14 mouse cellular contexts compared by ENCODE assay signal in the genomic region with DNA sequence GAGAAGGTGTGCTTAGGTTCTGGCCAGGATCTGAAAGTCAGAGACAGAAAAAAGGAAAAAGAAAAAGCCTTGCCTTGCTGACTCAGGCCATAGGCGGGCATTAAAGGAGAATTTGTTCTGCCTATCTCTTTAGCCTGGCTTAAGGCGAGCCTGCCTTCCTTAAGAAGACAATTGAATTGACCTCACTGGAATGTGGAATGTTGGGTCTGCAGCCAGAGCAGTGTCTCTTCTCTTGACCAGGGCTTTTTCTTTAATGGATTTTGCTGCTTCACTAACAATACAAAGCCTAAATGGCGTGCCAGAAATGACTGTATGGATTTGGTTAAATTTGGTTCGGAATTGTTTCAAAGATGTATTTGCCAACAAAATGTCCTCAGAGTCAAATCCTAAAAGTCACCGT. TPM values are rescaled to one million over a fixed set of nuclear protein-coding genes. Genes with fewer than 3 reads are reported as not detected.
DNase-seq lines count a peak whose midpoint lies in the region; ATAC-seq and TF ChIP-seq lines count a peak whose summit lies in the region.
"Had no signal": no experiment of that assay in that cellular context is flagged by ENCODE, and none has a peak within 500 bp of the region (broad histone marks: within the 10 kb centered on the region; RNA-seq: fewer than 3 reads in every experiment).

No protein-coding gene starts in this region.

- DNase-seq in heart, embryonic 10.5 days (ENCODE audit: low spot score): no peak
- no peak for DNase-seq in heart, adult 9 months (ENCODE audit: low spot score in 2 of 2)
- DNase-seq in lung, adult 2 months: no peak
- peak; percentile 23 for DNase-seq in embryonic facial prominence, embryonic 10.5 days (ENCODE audit: low spot score)
- no peak for DNase-seq in spleen, postnatal 4 days (ENCODE audit: low spot score in 2 of 2)
- DNase-seq: B cell, adult 2 months; cerebellum, adult 9-11 months had no signal

- no peaks in the 10 kb centered on the region for H3K27me3 ChIP-seq in heart, embryonic 10.5 days (ENCODE audit: insufficient read depth, poor library complexity, severe bottlenecking)
- no peaks in the 10 kb centered on the region for H3K27me3 ChIP-seq in lung, embryonic 16.5 days (ENCODE audit: control insufficient read depth, insufficient read depth, low read depth, low read length)
- no peaks in the 10 kb centered on the region for H3K27me3 ChIP-seq in embryonic facial prominence, embryonic 10.5 days (replicated peaks; ENCODE audit: low read depth, poor library complexity, severe bottlenecking)
- no peaks in the 10 kb centered on the region for H3K27me3 ChIP-seq in myocyte (ENCODE audit: control insufficient read depth, insufficient read depth, insufficient read length)
- H3K27me3 ChIP-seq: limb, embryonic 13.5 days had no signal

- H3K4me2 ChIP-seq in lung, embryonic 16.5 days (ENCODE audit: low read depth, low read length): no peak overlapping the region
- H3K4me2 ChIP-seq in myocyte (ENCODE audit: low read depth): peak overlapping the region; percentile 41

- no peak for TF ChIP-seq CTCF in lung, adult 2 months (IDR thresholded peaks at IDR 0.05; ENCODE audit: insufficient read depth, low read length)

- peaks cover 43% of the 10 kb centered on the region for H3K4me1 ChIP-seq in heart, embryonic 10.5 days
- peaks cover 24% of the 10 kb centered on the region for H3K4me1 ChIP-seq in lung, embryonic 16.5 days (replicated peaks; ENCODE audit: control insufficient read depth, insufficient read depth, low read length)
- peaks cover 9% of the 10 kb centered on the region for H3K4me1 ChIP-seq in lung, adult 2 months (ENCODE audit: control insufficient read depth, insufficient read depth, low read length)
- H3K4me1 ChIP-seq in embryonic facial prominence, embryonic 10.5 days: peaks cover 29% of the 10 kb centered on the region

- WGBS in heart, embryonic 10.5 days: 32% methylated on average over 5 of the region's 5 CpGs
- 24% methylated on average over 5 of the region's 5 CpGs for WGBS in lung, embryonic 16.5 days
- WGBS in lung, adult 2 months: 26% methylated on average over 5 of the region's 5 CpGs
- 31% methylated on average over 5 of the region's 5 CpGs for WGBS in embryonic facial prominence, embryonic 10.5 days

- H3K9ac ChIP-seq in lung, embryonic 16.5 days (ENCODE audit: low read length): no peak overlapping the region; the same call in 1 of the 2 replicates

- H3K4me3 ChIP-seq in heart, embryonic 10.5 days: no peak overlapping the region
- no peak overlapping the region for H3K4me3 ChIP-seq in lung, embryonic 16.5 days (ENCODE audit: low read length)
- no peak overlapping the region for H3K4me3 ChIP-seq in lung, adult 2 months (replicated peaks; ENCODE audit: extremely low read depth, low read depth, low read length)
- no peak overlapping the region for H3K4me3 ChIP-seq in embryonic facial prominence, embryonic 10.5 days
- no peak overlapping the region for H3K4me3 ChIP-seq in myocyte
- H3K4me3 ChIP-seq: erythroblast, embryonic 14.5 days; limb, embryonic 13.5 days; megakaryocyte, embryonic 14.5 days had no signal

- no peaks in the 10 kb centered on the region for H3K79me2 ChIP-seq in myocyte (ENCODE audit: control insufficient read depth, insufficient read depth)

- no peaks in the 10 kb centered on the region for H3K36me3 ChIP-seq in heart, embryonic 10.5 days
- H3K36me3 ChIP-seq in lung, embryonic 16.5 days (ENCODE audit: control insufficient read depth, insufficient read depth, low read length): no peaks in the 10 kb centered on the region
- no peaks in the 10 kb centered on the region for H3K36me3 ChIP-seq in embryonic facial prominence, embryonic 10.5 days (replicated peaks)
- H3K36me3 ChIP-seq in myocyte (ENCODE audit: control insufficient read depth, insufficient read depth): no peaks in the 10 kb centered on the region
- H3K36me3 ChIP-seq: limb, embryonic 13.5 days had no signal

- H3ac ChIP-seq in myocyte (ENCODE audit: control insufficient read depth, insufficient read length): no peak overlapping the region

- peak overlapping the region; percentile 84 for H3K27ac ChIP-seq in heart, embryonic 10.5 days
- peak overlapping the region; percentile 44 for H3K27ac ChIP-seq in lung, embryonic 16.5 days (ENCODE audit: low read length)
- H3K27ac ChIP-seq in embryonic facial prominence, embryonic 10.5 days (replicated peaks): peak overlapping the region; percentile 78
- H3K27ac ChIP-seq: limb, embryonic 13.5 days had no signal

- no peak for ATAC-seq in lung, embryonic 16.5 days (ENCODE audit: low read depth)
- ATAC-seq in erythroid progenitor cell, adult 5-6 weeks (replicated peaks; ENCODE audit: low FRiP score, poor library complexity, severe bottlenecking): no peak
- ATAC-seq: activated CD4-positive, CD25-positive, alpha-beta regulatory T cell, adult 4 months had no signal

- no peaks in the 10 kb centered on the region for H3K9me3 ChIP-seq in heart, embryonic 10.5 days
- H3K9me3 ChIP-seq in lung, embryonic 16.5 days (ENCODE audit: control insufficient read depth, low read length): no peaks in the 10 kb centered on the region
- no peaks in the 10 kb centered on the region for H3K9me3 ChIP-seq in embryonic facial prominence, embryonic 10.5 days
- H3K9me3 ChIP-seq: limb, embryonic 13.5 days; megakaryocyte, embryonic 14.5 days had no signal

- no peak for TF ChIP-seq POLR2A in lung, adult 2 months (IDR thresholded peaks at IDR 0.05; ENCODE audit: borderline replicate concordance, extremely low read depth, low read depth, low read length)
- no peak for TF ChIP-seq POLR2A in myocyte (IDR thresholded peaks at IDR 0.05; ENCODE audit: insufficient read length, low read depth)

TF ChIP-seq in myocyte, 11 proteins besides CTCF, POLR2A, EP300 and RAD21:
- TF ChIP-seq CEBPB (IDR thresholded peaks at IDR 0.05; ENCODE audit: insufficient read depth, poor library complexity, severe bottlenecking): no peak
- no peak for TF ChIP-seq MYOD1 (IDR thresholded peaks at IDR 0.05; ENCODE audit: control insufficient read depth in 1 of 3, insufficient read length in 2 of 3, low read depth in 2 of 3)
- no peak for TF ChIP-seq POLR2AphosphoS2 (IDR thresholded peaks at IDR 0.05; ENCODE audit: insufficient read length, low read depth)
- no peak for TF ChIP-seq TCF12 (IDR thresholded peaks at IDR 0.05; ENCODE audit: insufficient read depth, poor library complexity, severe bottlenecking)
- no peak for TF ChIP-seq MYOG (IDR thresholded peaks at IDR 0.05; ENCODE audit: control insufficient read depth in 1 of 3, insufficient read depth in 1 of 3, insufficient read length in 2 of 3, low read depth in 2 of 3)
- TF ChIP-seq SRF (IDR thresholded peaks at IDR 0.05; ENCODE audit: control insufficient read depth, insufficient read length, low read depth): no peak
- TF ChIP-seq TCF3 (IDR thresholded peaks at IDR 0.05; ENCODE audit: insufficient read length, low read depth): no peak
- no peak for TF ChIP-seq REST (IDR thresholded peaks at IDR 0.05; ENCODE audit: insufficient read depth, insufficient read length)
- no peak for TF ChIP-seq E2F4 (IDR thresholded peaks at IDR 0.05; ENCODE audit: insufficient read depth)
- TF ChIP-seq USF1 (IDR thresholded peaks at IDR 0.05; ENCODE audit: low read depth): no peak
- TF ChIP-seq MAX (IDR thresholded peaks at IDR 0.05; ENCODE audit: low read depth): no peak
TF ChIP-seq in myocyte: peak in this region for 0.

RNA-seq across cellular contexts. Expression of a gene that starts 40.9 kb away (rescaled TPM):
- polyA plus RNA-seq in heart, embryonic 10.5 days (2016; fragmentation: Nextera tagmentation; extraction: Ambion mirVana): 400 and 430 TPM in 2 replicates
- polyA plus RNA-seq in lung, embryonic 16.5 days (2015; fragmentation: Nextera tagmentation; extraction: Ambion mirVana): 196 and 197 TPM in 2 replicates
- 38.3 and 45.0 TPM in 2 replicates for polyA plus RNA-seq in lung, adult 2 months (2012; rRNA removed)
- polyA plus RNA-seq in embryonic facial prominence, embryonic 10.5 days (2016; fragmentation: Nextera tagmentation; extraction: Ambion mirVana): 275 and 290 TPM in 2 replicates
- polyA plus RNA-seq in myocyte (2012; fragmentation: generic; extraction: Trizol): 264 TPM
- total RNA-seq in erythroid progenitor cell, adult 5-6 weeks (2015; ENCODE audit: low replicate concordance): 18.7 TPM in 1 of 2 replicates, not detected in the other
- total RNA-seq in erythroid progenitor cell, adult 5-6 weeks (2017; ENCODE audit: low replicate concordance): 2.1 and 11.6 TPM in 2 replicates
